Mouse (Mus musculus) liver, adult (tissue): ENCODE results near the gene Myh7b.

Experiments
- GATA4 ChIP-seq: IDR thresholded peaks from 2 replicates; pipeline ENCODE4 v1.6.1; 2014; ENCODE audit warnings: mild to moderate bottlenecking, low read length; ENCODE audit not compliant: insufficient replicate concordance

Myh7b gene

GRCm38 (mm10) chr2:155624730-155625129, 13.7 kb downstream of the Myh7b start:
- no peak for TF ChIP-seq GATA4

- TF ChIP-seq GATA4, result no peak
Measured at GRCm38 (mm10) chr2:155626277-155626676, 15.3 kb downstream of the Myh7b start.

- TF ChIP-seq GATA4, result no peak
Measured at GRCm38 (mm10) chr2:155627030-155627738, 16.2 kb downstream of the Myh7b start.

GRCm38 (mm10) chr2:155628112-155628511, 17.1 kb downstream of the Myh7b start:
- no peak for TF ChIP-seq GATA4

GRCm38 (mm10) chr2:155628519-155628918, 17.5 kb downstream of the Myh7b start:
- TF ChIP-seq GATA4, result no peak

GRCm38 (mm10) chr2:155629231-155629661, 18.2 kb downstream of the Myh7b start:
- TF ChIP-seq GATA4, result no peak

- TF ChIP-seq GATA4, result no peak
Measured at GRCm38 (mm10) chr2:155630153-155630552, 19.1 kb downstream of the Myh7b start.

GRCm38 (mm10) chr2:155630590-155631416, 19.8 kb downstream of the Myh7b start:
- no peak for TF ChIP-seq GATA4

- no peak for TF ChIP-seq GATA4
Measured at GRCm38 (mm10) chr2:155632138-155632936, 21.3 kb downstream of the Myh7b start.

GRCm38 (mm10) chr2:155633121-155633520, 22.1 kb downstream of the Myh7b start:
- TF ChIP-seq GATA4, result no peak

GRCm38 (mm10) chr2:155633731-155634130, 22.7 kb downstream of the Myh7b start:
- no peak for TF ChIP-seq GATA4

GRCm38 (mm10) chr2:155634562-155634961, 23.6 kb downstream of the Myh7b start:
- TF ChIP-seq GATA4, result no peak

- TF ChIP-seq GATA4, result no peak
Measured at GRCm38 (mm10) chr2:155635961-155636360, 24.9 kb downstream of the Myh7b start.

- TF ChIP-seq GATA4, result no peak
Measured at GRCm38 (mm10) chr2:155636881-155637280, 25.9 kb downstream of the Myh7b start.

- no peak for TF ChIP-seq GATA4
Measured at GRCm38 (mm10) chr2:155637411-155637810, 26.4 kb downstream of the Myh7b start.
